Mouse (Mus musculus) lung, adult 18-20 months (tissue): ENCODE data around the gene Gm45716.

Experiments
- DNase-seq, 2 experiments: peaks; one replicate each; pipeline ENCODE4 v3.0.0; 2022; ENCODE audit warnings: mixed read lengths in 2 of 2

The Gm45716 gene

GRCm38 (mm10) chr11:90286550-90287154 lies 99.2 kb downstream of the Gm45716 start:
- DNase-seq, result no peak

GRCm38 (mm10) chr11:90291156-90291555 lies 103.7 kb downstream of the Gm45716 start:
- DNase-seq, result no peak

- no peak for DNase-seq
These were observed 105.3 kb downstream of the Gm45716 start for GRCm38 (mm10) chr11:90292766-90293165.

DNA sequence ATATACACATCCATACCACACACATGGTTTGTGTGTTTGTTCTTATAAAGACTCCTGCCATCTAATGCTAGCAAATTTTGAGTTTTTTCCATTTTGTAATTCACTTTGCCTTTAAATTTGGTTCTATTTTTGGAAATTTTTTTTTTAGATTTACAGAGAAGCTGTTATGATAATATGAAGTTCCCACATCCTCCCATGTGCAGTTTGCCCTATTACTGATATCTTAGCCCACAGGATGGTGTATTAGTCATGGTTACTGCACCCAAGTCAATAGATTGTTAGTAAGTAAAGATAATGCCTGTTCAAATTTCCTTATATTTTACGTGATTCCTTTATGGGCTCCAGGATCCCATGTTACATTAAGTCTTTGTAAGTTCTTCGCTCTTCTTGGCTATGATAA lies 107.1 kb downstream of the Gm45716 start:
- DNase-seq, result no peak
